Mouse (Mus musculus) stomach, postnatal 0 days (tissue): ENCODE results near the gene Oxct2a.

Source experiments
- CTCF ChIP-seq: IDR thresholded peaks from 2 replicates; pipeline ENCODE4 v1.5.1; 2016; ENCODE audit warnings: antibody characterized with exemption, low read depth, mild to moderate bottlenecking, moderate library complexity
- EP300 ChIP-seq: optimal IDR thresholded peaks from 2 replicates; pipeline ENCODE3; 2016; ENCODE audit warnings: antibody characterized with exemption

- no peak for TF ChIP-seq CTCF
- TF ChIP-seq EP300 = no peak
Measured at GRCm38 (mm10) chr4:123340232-123340631, 16.8 kb upstream of the Oxct2a start.
